Mouse (Mus musculus) forebrain, embryonic 11.5 days (tissue): ENCODE measurements around the gene Pfdn6. TPM values are rescaled to one million over a fixed set of nuclear protein-coding genes. Genes with fewer than 3 reads are reported as not detected.
"Not testable (repeated sequence)": the region's sequence is repeated elsewhere in the genome, so short reads cannot be mapped to it uniquely, and the experiment has no call there.

Experiments used
- ATAC-seq: fragments of 200-750 bp; cut with Nextera tagmentation; replicated peaks from 2 replicates; pipeline ENCODE4 v1.8.0; 2017; ENCODE audit warnings: moderate TSS enrichment; ENCODE audit not compliant: low FRiP score
- DNase-seq: peaks from one replicate; pipeline ENCODE4 v3.0.0-alpha.2; 2017; ENCODE audit warnings: low spot score
- H3K27ac ChIP-seq: fragments of 300-500 bp; sonication (generic); 2 replicates; pipeline ENCODE4 v1.5.1; 2014; ENCODE audit warnings: low read depth, low read length
- H3K27me3 ChIP-seq: fragments of 300-500 bp; sonication (generic); 2 replicates; pipeline ENCODE4 v1.6.1; 2014; ENCODE audit warnings: mild to moderate bottlenecking, low read length, mixed read lengths; ENCODE audit not compliant: control insufficient read depth, insufficient read depth
- H3K36me3 ChIP-seq: fragments of 300-500 bp; sonication (generic); 2 replicates; pipeline ENCODE4 v1.6.1; 2014; ENCODE audit warnings: mild to moderate bottlenecking, low read length, moderate library complexity, mixed read lengths; ENCODE audit not compliant: control insufficient read depth, insufficient read depth
- H3K4me1 ChIP-seq: fragments of 300-500 bp; sonication (generic); replicated peaks from 2 replicates; pipeline ENCODE4 v1.6.1; 2014; ENCODE audit warnings: low read length, mixed read lengths; ENCODE audit not compliant: control insufficient read depth, insufficient read depth
- H3K4me2 ChIP-seq: fragments of 300-500 bp; sonication (generic); 2 replicates; pipeline ENCODE4 v1.6.1; 2014; ENCODE audit warnings: low read depth, mild to moderate bottlenecking, low read length, moderate library complexity, mixed read lengths; ENCODE audit not compliant: severe bottlenecking
- H3K4me3 ChIP-seq: fragments of 300-500 bp; sonication (generic); 2 replicates; pipeline ENCODE4 v1.5.1; 2014; ENCODE audit warnings: low read depth, low read length
- H3K9ac ChIP-seq: fragments of 300-500 bp; sonication (generic); 2 replicates; pipeline ENCODE4 v1.6.1; 2014; ENCODE audit warnings: low read length
- H3K9me3 ChIP-seq: fragments of 300-500 bp; sonication (generic); 2 replicates; pipeline ENCODE4 v1.6.1; 2016; ENCODE audit warnings: low read length, mixed read lengths; ENCODE audit not compliant: control insufficient read depth
- WGBS: fragments of 180-500 bp; shearing (Covaris S2); extraction: QIAGEN DNeasy Blood & Tissue Kit; methylation state at CpG from one replicate; pipeline ENCODE4 v1.1.7; 2014; 5-methylcytosine and 5-hydroxymethylcytosine counted together
- polyA plus RNA-seq: library from polyadenylated mRNA; unstranded; fragments of >200 nt; fragmentation: Nextera tagmentation; extraction: Ambion mirVana; gene quantifications from 2 replicates; pipeline ENCODE4 v1.2.1, GENCODE M21; 2014

Gene Pfdn6
- polyA plus RNA-seq, result 202 and 214 TPM in 2 replicates

GRCm38 (mm10) chr17:33940206-33940805, at the start of gene Pfdn6, which contains the start of gene Wdr46:
Gene Pfdn6, minus strand, starts transcription at chr17:33940343.
Gene Wdr46, plus strand, starts transcription at chr17:33940660.
- H3K4me1 ChIP-seq, result peaks cover 8% of the 10 kb centered on the region
- H3K9ac ChIP-seq, result peak within 1 kb of the TSS; percentile 73
- H3K27ac ChIP-seq, result 0 out of 2 replicates have a peak within 1 kb of the TSS, but pooled peaks have one; percentile 50
- WGBS, result under 1% methylated on average over 36 of the region's 36 CpGs
- H3K4me2 ChIP-seq, result peak within 1 kb of the TSS; percentile 92
- H3K27me3 ChIP-seq, result no peaks in the 10 kb centered on the region
- peaks cover 6% of the 10 kb centered on the region; the same call in 1 of the 2 replicates for H3K36me3 ChIP-seq
- DNase-seq (peak; percentile 90), ATAC-seq (peak; percentile 89)
- H3K9me3 ChIP-seq, result no peaks in the 10 kb centered on the region
- peak within 1 kb of the TSS; percentile 85 for H3K4me3 ChIP-seq

DNA sequence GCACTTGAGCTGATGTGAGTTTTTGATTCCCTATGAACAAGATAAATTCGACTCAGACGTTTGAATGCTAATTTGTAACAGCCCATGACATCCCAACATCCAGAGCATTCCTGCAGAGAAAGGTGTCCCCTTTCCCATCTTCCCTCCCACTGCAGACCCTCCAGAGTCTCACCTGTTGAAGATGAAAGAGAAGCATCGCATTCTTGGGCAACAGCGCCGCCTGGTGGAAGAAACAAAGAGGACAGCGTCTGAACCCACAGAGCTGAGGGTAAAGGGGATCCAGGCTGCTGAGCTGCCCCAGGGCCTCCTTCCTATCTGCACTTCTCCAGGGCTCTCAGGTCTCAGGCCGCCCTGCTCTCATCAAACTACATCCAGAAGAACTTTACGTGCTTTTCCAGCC, 42.0 kb upstream of the Pfdn6 start:
- H3K27ac ChIP-seq, H3K9ac ChIP-seq, ATAC-seq, H3K4me1 ChIP-seq, H3K9me3 ChIP-seq, H3K36me3 ChIP-seq: not testable (repeated sequence)
- 10% methylated on average over 8 of the region's 8 CpGs for WGBS
- Histone ChIP-seq H3K4me2 (peak overlapping the region; percentile 62; the same call in 1 of the 2 replicates), H3K4me3 (peak overlapping the region; percentile 39; the same call in 1 of the 2 replicates), H3K27me3 (peaks cover 28% of the 10 kb centered on the region)
- peak; percentile 80 for DNase-seq

- H3K4me1 ChIP-seq, H3K9me3 ChIP-seq, H3K36me3 ChIP-seq: not testable (repeated sequence)
- Histone ChIP-seq H3K4me2 (peak overlapping the region; percentile 62), H3K9ac (peak overlapping the region; percentile 57), H3K4me3 (peak overlapping the region; percentile 39), H3K27ac (peak overlapping the region; percentile 76; the same call in 1 of the 2 replicates), H3K27me3 (peaks cover 30% of the 10 kb centered on the region)
- 1% methylated on average over 27 of the region's 27 CpGs for WGBS
- DNase-seq (peak; percentile 93), ATAC-seq (peak; percentile 95)
Observed at GRCm38 (mm10) chr17:33981192-33981909, 41.2 kb upstream of the Pfdn6 start.

DNA sequence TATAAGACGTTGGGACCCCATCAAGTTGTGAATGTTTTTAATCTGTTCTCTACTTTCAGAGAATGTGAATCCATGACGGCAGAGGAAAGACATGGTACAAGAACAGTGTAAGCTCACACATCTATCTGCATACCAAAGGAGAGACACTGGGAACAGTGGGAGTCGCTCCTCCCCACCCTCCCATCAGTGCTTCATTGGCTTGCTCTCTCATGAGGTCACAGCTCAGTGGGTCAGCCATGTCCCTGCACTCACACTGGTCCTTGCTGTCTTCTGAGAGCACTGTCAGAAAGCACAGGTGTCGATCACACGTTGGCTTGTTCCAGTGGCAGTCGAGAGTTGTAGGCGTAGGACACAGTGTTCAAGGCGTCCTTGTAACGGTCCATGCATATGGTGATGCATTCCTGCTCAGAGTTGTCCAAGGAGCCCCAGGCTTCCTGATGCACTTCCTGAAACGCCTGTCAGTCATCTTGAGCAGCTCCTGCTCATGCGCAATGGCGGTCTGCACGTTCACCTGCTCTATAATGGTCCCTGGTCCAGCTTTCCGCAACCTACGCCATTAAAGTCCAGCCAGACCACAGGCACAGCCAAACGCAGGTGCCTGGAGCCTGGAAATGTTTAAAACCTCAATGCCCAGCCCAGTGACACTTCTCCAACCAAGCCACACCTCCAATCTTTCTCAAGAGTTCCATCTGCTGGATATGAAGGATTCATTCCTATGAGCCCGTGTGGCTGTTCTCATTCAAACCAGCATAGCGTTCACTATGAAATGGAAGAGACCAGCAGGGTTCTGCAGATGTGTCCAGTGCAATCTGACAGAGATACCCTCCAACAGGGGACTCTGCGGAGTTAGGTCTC, 40.3 kb upstream of the Pfdn6 start:
- H3K4me2 ChIP-seq, result no peak overlapping the region; the same call in 1 of the 2 replicates
- ATAC-seq (0 out of 2 replicates have a peak, but pooled peaks have one; percentile 14), DNase-seq (no peak)
- H3K9ac ChIP-seq, result no peak overlapping the region
- 82% methylated on average over 19 of the region's 19 CpGs for WGBS
- H3K27me3 ChIP-seq, result peaks cover 31% of the 10 kb centered on the region
- no peaks in the 10 kb centered on the region for H3K9me3 ChIP-seq
- no peak overlapping the region for H3K4me3 ChIP-seq
- peaks cover 8% of the 10 kb centered on the region; the same call in 1 of the 2 replicates for H3K4me1 ChIP-seq
- H3K36me3 ChIP-seq, result no peaks in the 10 kb centered on the region
- no peak overlapping the region for H3K27ac ChIP-seq

- Histone ChIP-seq H3K4me2 (no peak overlapping the region), H3K27ac (no peak overlapping the region), H3K9ac (no peak overlapping the region), H3K4me1 (peaks cover 8% of the 10 kb centered on the region; the same call in 1 of the 2 replicates), H3K9me3 (no peaks in the 10 kb centered on the region), H3K27me3 (peaks cover 31% of the 10 kb centered on the region), H3K36me3 (no peaks in the 10 kb centered on the region), H3K4me3 (no peak overlapping the region)
- 74% methylated on average over 6 of the region's 6 CpGs for WGBS
- ATAC-seq (no peak), DNase-seq (no peak)
Observed at GRCm38 (mm10) chr17:33979512-33980050, 39.4 kb upstream of the Pfdn6 start.

GRCm38 (mm10) chr17:33978631-33979031, 38.5 kb upstream of the Pfdn6 start:
- H3K9me3 ChIP-seq, result no peaks in the 10 kb centered on the region
- ATAC-seq, result no peak
- H3K27ac ChIP-seq, result no peak overlapping the region
- peak overlapping the region; percentile 20 for H3K9ac ChIP-seq
- peak overlapping the region; percentile 31 for H3K4me3 ChIP-seq
- WGBS, result under 1% methylated on average over 15 of the region's 17 CpGs
- H3K36me3 ChIP-seq, result no peaks in the 10 kb centered on the region
- H3K4me2 ChIP-seq, result peak overlapping the region; percentile 54
- peaks cover 31% of the 10 kb centered on the region for H3K27me3 ChIP-seq
- no peak for DNase-seq
- peaks cover 8% of the 10 kb centered on the region; the same call in 1 of the 2 replicates for H3K4me1 ChIP-seq

DNA sequence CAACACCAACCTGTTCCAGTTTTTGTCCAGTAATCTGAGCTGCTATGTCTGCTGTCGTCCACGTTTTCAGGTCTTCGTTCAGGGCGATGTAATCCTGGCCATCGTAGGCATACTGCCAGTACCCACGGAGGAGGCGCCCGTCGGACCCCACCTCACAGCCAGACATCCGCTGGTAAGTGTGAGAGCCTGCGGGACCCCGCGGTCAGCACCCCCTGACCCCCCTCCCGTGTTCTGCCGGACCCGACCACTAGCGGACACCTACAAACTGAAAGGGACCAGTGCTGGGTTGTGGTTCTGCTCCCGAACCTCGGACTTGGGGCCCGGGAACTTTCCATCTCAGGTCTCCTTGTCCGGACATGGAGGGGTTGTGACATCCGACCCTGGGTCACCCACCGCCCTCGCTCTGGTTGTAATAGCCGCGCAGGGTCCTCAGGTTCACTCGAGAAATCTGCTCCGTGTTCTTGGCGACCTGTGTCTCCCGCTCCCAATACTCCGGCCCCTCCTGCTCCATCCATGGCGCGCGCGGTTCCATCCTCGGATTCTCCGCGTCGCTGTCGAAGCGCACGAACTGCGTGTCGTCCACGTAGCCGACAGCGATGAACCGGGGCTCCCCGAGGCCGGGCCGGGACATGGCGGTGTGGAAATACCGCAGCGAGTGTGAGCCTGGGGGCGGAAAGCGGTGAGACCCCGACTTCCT, 37.9 kb upstream of the Pfdn6 start:
- peak overlapping the region; percentile 20 for H3K9ac ChIP-seq
- WGBS, result 3% methylated on average over 57 of the region's 57 CpGs
- no peak for DNase-seq

More for the DNA sequence above, 37.9 kb upstream of the Pfdn6 start:
- Histone ChIP-seq H3K27ac (no peak overlapping the region), H3K9me3 (no peaks in the 10 kb centered on the region), H3K4me3 (peak overlapping the region; percentile 31), H3K27me3 (peaks cover 31% of the 10 kb centered on the region), H3K4me1 (peaks cover 8% of the 10 kb centered on the region; the same call in 1 of the 2 replicates), H3K36me3 (no peaks in the 10 kb centered on the region), H3K4me2 (peak overlapping the region; percentile 54)
- ATAC-seq, result no peak
